8 mouse cellular contexts compared by ENCODE assay signal in genomic region chr6:83350172-83350571, GRCm38 (mm10). TPM values are rescaled to one million over a fixed set of nuclear protein-coding genes. Genes with fewer than 3 reads are reported as not detected.
DNase-seq lines count a peak whose midpoint lies in the region; ATAC-seq and TF ChIP-seq lines count a peak whose summit lies in the region.

No protein-coding gene starts in this region.

- no peaks in the 10 kb centered on the region for H3K27me3 ChIP-seq in heart, postnatal 0 days (ENCODE audit: control insufficient read depth, insufficient read depth, low read length)
- H3K27me3 ChIP-seq in forebrain, postnatal 0 days (ENCODE audit: insufficient read depth, low read length), result no peaks in the 10 kb centered on the region
- H3K27me3 ChIP-seq in midbrain, embryonic 10.5 days (ENCODE audit: low read depth, poor library complexity, severe bottlenecking), result no peaks in the 10 kb centered on the region

- H3K36me3 ChIP-seq in heart, postnatal 0 days (replicated peaks; ENCODE audit: control insufficient read depth, insufficient read depth, low read length), result peaks cover 34% of the 10 kb centered on the region
- peaks cover 22% of the 10 kb centered on the region for H3K36me3 ChIP-seq in forebrain, postnatal 0 days (ENCODE audit: insufficient read depth)
- peaks cover 32% of the 10 kb centered on the region for H3K36me3 ChIP-seq in midbrain, embryonic 10.5 days

- ATAC-seq in heart, postnatal 0 days (ENCODE audit: insufficient read depth, low read depth), result no peak
- no peak for ATAC-seq in forebrain, postnatal 0 days

- no peaks in the 10 kb centered on the region; the same call in 1 of the 2 replicates for H3K4me1 ChIP-seq in heart, postnatal 0 days (ENCODE audit: control insufficient read depth, insufficient read depth)
- H3K4me1 ChIP-seq in forebrain, postnatal 0 days (ENCODE audit: insufficient read depth), result no peaks in the 10 kb centered on the region
- peaks cover 30% of the 10 kb centered on the region for H3K4me1 ChIP-seq in midbrain, embryonic 10.5 days

- no peak for DNase-seq in heart, postnatal 0 days (ENCODE audit: low spot score)
- DNase-seq in heart, adult 8-10 months (ENCODE audit: low spot score), result no peak
- DNase-seq in MN1 (ENCODE audit: low spot score), result peak; percentile 18
- no peak for DNase-seq in forebrain, postnatal 0 days
- DNase-seq in midbrain, embryonic 10.5 days (ENCODE audit: low spot score), result no peak
- no peak for DNase-seq in adrenal gland, adult 8-10 months
- DNase-seq in gastrocnemius, postnatal 4 days (ENCODE audit: low spot score in 2 of 2), result no peak
- DNase-seq in cerebellum, postnatal 14 days, result no peak

- WGBS in heart, postnatal 0 days, result 71% methylated on average over 7 of the region's 7 CpGs
- WGBS in forebrain, postnatal 0 days, result 82% methylated on average over 7 of the region's 7 CpGs
- WGBS in midbrain, embryonic 10.5 days, result 87% methylated on average over 7 of the region's 7 CpGs

- peak overlapping the region; percentile 77 for H3K4me2 ChIP-seq in heart, postnatal 0 days (ENCODE audit: low read depth, low read length)
- peak overlapping the region; percentile 75 for H3K4me2 ChIP-seq in forebrain, postnatal 0 days (ENCODE audit: low read depth)

- H3K27ac ChIP-seq in heart, postnatal 0 days (ENCODE audit: low read depth), result peak overlapping the region; percentile 52; the same call in 1 of the 2 replicates
- H3K27ac ChIP-seq in forebrain, postnatal 0 days (ENCODE audit: low read depth, low read length), result no peak overlapping the region
- peak overlapping the region; percentile 95 for H3K27ac ChIP-seq in midbrain, embryonic 10.5 days (replicated peaks)

- H3K9ac ChIP-seq in heart, postnatal 0 days (replicated peaks; ENCODE audit: low read depth, low read length), result peak overlapping the region; percentile 71
- H3K9ac ChIP-seq in forebrain, postnatal 0 days, result peak overlapping the region; percentile 92

- TF ChIP-seq CTCF in heart, postnatal 0 days (IDR thresholded peaks at IDR 0.05; ENCODE audit: low read depth), result no peak
- TF ChIP-seq CTCF in forebrain, postnatal 0 days (IDR thresholded peaks at IDR 0.05; ENCODE audit: low read depth), result no peak

- TF ChIP-seq EP300 in heart, postnatal 0 days (IDR thresholded peaks at IDR 0.05; ENCODE audit: low read depth), result no peak

- H3K4me3 ChIP-seq in heart, postnatal 0 days (ENCODE audit: low read depth, low read length), result peak overlapping the region; percentile 66
- peak overlapping the region; percentile 79 for H3K4me3 ChIP-seq in forebrain, postnatal 0 days (ENCODE audit: low read depth, low read length)
- peak overlapping the region; percentile 94 for H3K4me3 ChIP-seq in midbrain, embryonic 10.5 days

- no peaks in the 10 kb centered on the region for H3K9me3 ChIP-seq in heart, postnatal 0 days (replicated peaks; ENCODE audit: control insufficient read depth, low read length)
- H3K9me3 ChIP-seq in forebrain, postnatal 0 days (ENCODE audit: low read length), result no peaks in the 10 kb centered on the region
- H3K9me3 ChIP-seq in midbrain, embryonic 10.5 days (replicated peaks), result no peaks in the 10 kb centered on the region

RNA-seq across cellular contexts. Expression of gene Bola3, which starts 1.2 kb away (rescaled TPM):
- 32.0 and 36.3 TPM in 2 replicates for total RNA-seq in heart, postnatal 0 days (2014; rRNA removed; ENCODE audit: low replicate concordance)
- polyA plus RNA-seq in heart, postnatal 0 days (2015; fragmentation: Nextera tagmentation; extraction: Ambion mirVana), result 492 and 553 TPM in 2 replicates
- total RNA-seq in heart, adult 8-10 months (2022), result 100 to 1,000 TPM; 295 to 417 (median 378) TPM
- 6.6 and 7.7 TPM in 2 replicates for total RNA-seq in forebrain, postnatal 0 days (2014; rRNA removed)
- 50.2 and 55.7 TPM in 2 replicates for polyA plus RNA-seq in forebrain, postnatal 0 days (2015; fragmentation: Nextera tagmentation; extraction: Ambion mirVana)
- polyA plus RNA-seq in midbrain, embryonic 10.5 days (2016; fragmentation: Nextera tagmentation; extraction: Ambion mirVana), result 152 and 156 TPM in 2 replicates
- 100 to 1,000 TPM in 3 of 4 experiments, 10 to 100 TPM in 1; 94.1 to 174 (median 137) TPM for total RNA-seq in adrenal gland, adult 8-10 months (2022)
- total RNA-seq in gastrocnemius, postnatal 4 days (2021), result 100 to 1,000 TPM; 118 to 137 TPM

RNA-seq across cellular contexts. Expression of gene Mob1a, which starts 24.4 kb away (rescaled TPM):
- 33.8 and 35.0 TPM in 2 replicates for total RNA-seq in heart, postnatal 0 days (2014; rRNA removed; ENCODE audit: low replicate concordance)
- polyA plus RNA-seq in heart, postnatal 0 days (2015; fragmentation: Nextera tagmentation; extraction: Ambion mirVana), result 15.1 and 15.9 TPM in 2 replicates
- total RNA-seq in heart, adult 8-10 months (2022), result 10 to 100 TPM; 15.5 to 28.4 (median 20.2) TPM
- total RNA-seq in forebrain, postnatal 0 days (2014; rRNA removed), result 31.0 and 32.4 TPM in 2 replicates
- polyA plus RNA-seq in forebrain, postnatal 0 days (2015; fragmentation: Nextera tagmentation; extraction: Ambion mirVana), result 9.3 and 9.5 TPM in 2 replicates
- 60.4 and 61.5 TPM in 2 replicates for polyA plus RNA-seq in midbrain, embryonic 10.5 days (2016; fragmentation: Nextera tagmentation; extraction: Ambion mirVana)
- 10 to 100 TPM; 66.9 to 77.3 (median 71.4) TPM for total RNA-seq in adrenal gland, adult 8-10 months (2022)
- total RNA-seq in gastrocnemius, postnatal 4 days (2021), result 10 to 100 TPM; 36.6 to 42.8 TPM

RNA-seq across cellular contexts. Expression of gene Mthfd2, which starts 24.5 kb away (rescaled TPM):
- 3.6 and 4.7 TPM in 2 replicates for total RNA-seq in heart, postnatal 0 days (2014; rRNA removed; ENCODE audit: low replicate concordance)
- polyA plus RNA-seq in heart, postnatal 0 days (2015; fragmentation: Nextera tagmentation; extraction: Ambion mirVana), result 8.5 and 8.9 TPM in 2 replicates
- total RNA-seq in heart, adult 8-10 months (2022), result 1 to 10 TPM; 1.0 to 2.2 (median 1.9) TPM
- 18.6 and 31.9 TPM in 2 replicates for total RNA-seq in forebrain, postnatal 0 days (2014; rRNA removed)
- polyA plus RNA-seq in forebrain, postnatal 0 days (2015; fragmentation: Nextera tagmentation; extraction: Ambion mirVana), result 19.0 and 21.5 TPM in 2 replicates
- polyA plus RNA-seq in midbrain, embryonic 10.5 days (2016; fragmentation: Nextera tagmentation; extraction: Ambion mirVana), result 53.2 and 64.0 TPM in 2 replicates
- total RNA-seq in adrenal gland, adult 8-10 months (2022), result 10 to 100 TPM; 14.4 to 19.3 (median 17.6) TPM
- total RNA-seq in gastrocnemius, postnatal 4 days (2021), result 10 to 100 TPM in 1 of 2 experiments, 1 to 10 TPM in 1; 7.5 to 10.6 TPM
